In the genomic region with DNA sequence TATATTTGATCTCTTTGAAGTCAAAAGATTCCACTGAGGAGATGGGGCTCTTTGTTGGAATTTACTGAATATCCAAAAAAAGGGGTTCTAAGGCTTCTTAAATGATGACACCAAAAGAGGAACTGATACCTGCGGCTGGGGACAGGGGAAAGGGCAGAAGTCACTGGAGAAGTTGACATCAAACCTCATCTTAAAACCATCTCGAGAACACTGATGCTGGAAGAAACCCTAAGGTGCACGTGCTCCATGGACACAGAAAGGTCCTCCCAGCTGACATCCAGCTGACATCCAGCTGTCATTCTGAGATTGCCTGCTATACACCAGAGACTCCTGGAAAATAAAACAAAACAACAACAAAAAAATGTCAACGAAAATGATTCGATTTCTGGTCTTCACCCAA, we compare ENCODE assay signal across 28 mouse cellular contexts. TPM values are rescaled to one million over a fixed set of nuclear protein-coding genes. Genes with fewer than 3 reads are reported as not detected.
DNase-seq lines count a peak whose midpoint lies in the region; ATAC-seq and TF ChIP-seq lines count a peak whose summit lies in the region.
"Had no signal": no experiment of that assay in that cellular context is flagged by ENCODE, and none has a peak within 500 bp of the region (broad histone marks: within the 10 kb centered on the region; RNA-seq: fewer than 3 reads in every experiment).

No protein-coding gene starts in this region.

- H3K9me3 ChIP-seq in CH12.LX (replicated peaks; ENCODE audit: low read length) = peaks cover 1% of the 10 kb centered on the region
- H3K9me3 ChIP-seq: embryonic facial prominence, embryonic 13.5 days; forebrain, embryonic 10.5 days; forebrain, embryonic 15.5 days; G1E; heart, embryonic 10.5 days; hindbrain, embryonic 13.5 days; limb, embryonic 13.5 days; lung, embryonic 15.5 days; midbrain, embryonic 12.5 days; neural tube, embryonic 15.5 days had no signal

- peak; percentile 30 for DNase-seq in lung, postnatal 36 days
- DNase-seq in lung, postnatal 14 days = no peak
- DNase-seq in CH12.LX (ENCODE audit: extremely low read depth) = peak; percentile 82
- DNase-seq in cerebellum, adult 11-12 months = no peak
- DNase-seq in left cerebral cortex, postnatal 14 days (ENCODE audit: low spot score in 2 of 2) = no peak
- DNase-seq in cerebellum, adult 11 months = no peak
- DNase-seq: adrenal gland, postnatal 10 days; cerebellum, adult 9-11 months; gastrocnemius, adult 2 months; heart, postnatal 4 days; kidney, postnatal 14 days; right cerebral cortex, postnatal 14 days; thymus, adult 18-20 months had no signal

- H3K4me1 ChIP-seq in CH12.LX (ENCODE audit: control insufficient read depth in 1 of 2, insufficient read depth in 2 of 2) = peaks cover 0 to 18% of the 10 kb centered on the region in 2 experiments; a peak in 3 of 4 replicates
- H3K4me1 ChIP-seq: forebrain, embryonic 15.5 days; neural tube, embryonic 15.5 days had no signal

- H3K4me3 ChIP-seq in CH12.LX (replicated peaks in 1 of 3; ENCODE audit: low read depth in 2 of 3, low read length in 2 of 3, poor library complexity in 1 of 3) = no peak overlapping the region
- H3K4me3 ChIP-seq: embryonic facial prominence, embryonic 13.5 days; forebrain, embryonic 10.5 days; forebrain, embryonic 15.5 days; gastrocnemius, adult 2 months; heart, embryonic 10.5 days; hindbrain, embryonic 13.5 days; limb, embryonic 13.5 days; lung, embryonic 15.5 days; midbrain, embryonic 12.5 days; neural tube, embryonic 15.5 days had no signal

- no peak overlapping the region for H3K27ac ChIP-seq in CH12.LX (ENCODE audit: insufficient read depth, low read depth)
- H3K27ac ChIP-seq: embryonic facial prominence, embryonic 13.5 days; forebrain, embryonic 10.5 days; forebrain, embryonic 15.5 days; gastrocnemius, adult 2 months; heart, embryonic 10.5 days; hindbrain, embryonic 13.5 days; limb, embryonic 13.5 days; lung, embryonic 15.5 days; midbrain, embryonic 12.5 days; neural tube, embryonic 15.5 days; stomach, postnatal 0 days had no signal

- no peak for TF ChIP-seq RAD21 in CH12.LX (IDR thresholded peaks at IDR 0.05; ENCODE audit: low read depth, low read length)

- peak overlapping the region; percentile 59 for H3K4me2 ChIP-seq in CH12.LX (ENCODE audit: insufficient read depth, low read depth, poor library complexity, severe bottlenecking)
- H3K4me2 ChIP-seq: embryonic facial prominence, embryonic 13.5 days; forebrain, embryonic 15.5 days; hindbrain, embryonic 13.5 days; limb, embryonic 13.5 days; liver, embryonic 11.5 days; lung, embryonic 15.5 days; midbrain, embryonic 12.5 days; neural tube, embryonic 15.5 days had no signal

- TF ChIP-seq CTCF in CH12.LX (conservative IDR thresholded peaks at IDR 0.05 in 1 of 2, IDR thresholded peaks at IDR 0.05 in 1 of 2; ENCODE audit: low read depth in 2 of 2, low read length in 2 of 2) = no peak

- peak; percentile 94 for ATAC-seq in megakaryocyte, adult 5-6 weeks (ENCODE audit: poor library complexity, severe bottlenecking)
- ATAC-seq: forebrain, embryonic 15.5 days; intestine, embryonic 16.5 days; Patski had no signal

- no peaks in the 10 kb centered on the region for H3K36me3 ChIP-seq in CH12.LX (replicated peaks in 1 of 2; ENCODE audit: control insufficient read depth in 1 of 2, insufficient read depth in 1 of 2, low read length in 1 of 2)
- H3K36me3 ChIP-seq: embryonic facial prominence, embryonic 13.5 days; forebrain, embryonic 10.5 days; forebrain, embryonic 15.5 days; G1E; heart, embryonic 10.5 days; hindbrain, embryonic 13.5 days; limb, embryonic 13.5 days; lung, embryonic 15.5 days; midbrain, embryonic 12.5 days; neural tube, embryonic 15.5 days had no signal

- H3K27me3 ChIP-seq in CH12.LX (replicated peaks) = no peaks in the 10 kb centered on the region
- H3K27me3 ChIP-seq: embryonic facial prominence, embryonic 13.5 days; forebrain, embryonic 15.5 days; hindbrain, embryonic 13.5 days; lung, embryonic 15.5 days; midbrain, embryonic 12.5 days; neural tube, embryonic 15.5 days had no signal

- intact Hi-C loops in left cerebral cortex, postnatal 14 days (cut with DNase I) = no loop called here

- H3K79me2 ChIP-seq in CH12.LX (replicated peaks; ENCODE audit: control insufficient read depth, extremely low read depth, insufficient read depth, poor library complexity, severe bottlenecking) = no peaks in the 10 kb centered on the region

- in situ Hi-C loops in CH12.LX (cut with MboI; ENCODE audit: low pct_ligation_motif_present, low pct_unique_long_range_greater_than_20kb, low sequenced_read_pairs) = no loop called here

- H3K9ac ChIP-seq in CH12.LX (ENCODE audit: insufficient read depth, low read depth) = no peak overlapping the region
- H3K9ac ChIP-seq: embryonic facial prominence, embryonic 13.5 days; forebrain, embryonic 15.5 days; hindbrain, embryonic 13.5 days; limb, embryonic 13.5 days; lung, embryonic 15.5 days; midbrain, embryonic 12.5 days; neural tube, embryonic 15.5 days had no signal

- TF ChIP-seq EP300 in CH12.LX (IDR thresholded peaks at IDR 0.05; ENCODE audit: low read length) = peak; percentile 94

- dilution Hi-C loops in CH12.LX (cut with MboI; ENCODE audit: extremely low pct_ligation_motif_present, extremely low pct_unique_long_range_greater_than_20kb, low sequenced_read_pairs) = no loop called here

- TF ChIP-seq POLR2A in CH12.LX (IDR thresholded peaks at IDR 0.05; ENCODE audit: low read depth, low read length) = no peak

TF ChIP-seq in CH12.LX, 34 proteins besides CTCF, POLR2A, EP300 and RAD21:
- peak; percentile 89 for TF ChIP-seq ETS1 (conservative IDR thresholded peaks at IDR 0.05; ENCODE audit: low read depth, low read length)
- no peak for TF ChIP-seq HCFC1 (IDR thresholded peaks at IDR 0.05; ENCODE audit: low read depth, low read length)
- TF ChIP-seq MAX (IDR thresholded peaks at IDR 0.05; ENCODE audit: low read length) = peak; percentile 89
- TF ChIP-seq GABPA (IDR thresholded peaks at IDR 0.05; ENCODE audit: insufficient replicate concordance, low read depth, low read length) = no peak
- peak; percentile 76 for TF ChIP-seq CHD2 (IDR thresholded peaks at IDR 0.05; ENCODE audit: low read length)
- peak; percentile 96 for TF ChIP-seq BHLHE40 (IDR thresholded peaks at IDR 0.05; ENCODE audit: low read depth, low read length)
- TF ChIP-seq POLR2AphosphoS2 (IDR thresholded peaks at IDR 0.05; ENCODE audit: low read depth, low read length) = no peak
- TF ChIP-seq MYC (IDR thresholded peaks at IDR 0.05; ENCODE audit: low read depth, low read length) = peak; percentile 85
- 0 out of 2 replicates have a peak, but pooled peaks have one; percentile 48 for TF ChIP-seq MEF2A (IDR thresholded peaks at IDR 0.05; ENCODE audit: borderline replicate concordance, low read depth, low read length)
- no peak for TF ChIP-seq SMC3 (IDR thresholded peaks at IDR 0.05; ENCODE audit: low read depth, low read length)
- TF ChIP-seq RCOR1 (conservative IDR thresholded peaks at IDR 0.05; ENCODE audit: low read depth, low read length) = peak; percentile 87
- TF ChIP-seq JUND (conservative IDR thresholded peaks at IDR 0.05; ENCODE audit: low read depth, low read length) = peak; percentile 30; the same call in 1 of the 2 replicates
- peak; percentile 44; the same call in 1 of the 2 replicates for TF ChIP-seq MXI1 (IDR thresholded peaks at IDR 0.05; ENCODE audit: low read depth, low read length)
- TF ChIP-seq SIN3A (IDR thresholded peaks at IDR 0.05; ENCODE audit: low read length) = peak; percentile 76
- peak; percentile 11; the same call in 1 of the 2 replicates for TF ChIP-seq JUN (IDR thresholded peaks at IDR 0.05; ENCODE audit: insufficient read depth, low read depth, low read length)
- peak; percentile 98 for TF ChIP-seq IRF4 (IDR thresholded peaks at IDR 0.05; ENCODE audit: low read depth, low read length)

RNA-seq across cellular contexts. Expression of a gene that starts 19.9 kb away (rescaled TPM):
- total RNA-seq in CH12.LX (2012; rRNA removed) (1.5 and 1.9 TPM in 2 replicates), CH12.LX (2014; rRNA removed) (1.9 and 2.1 TPM in 2 replicates)
- polyA plus RNA-seq in CH12.LX (2012; ENCODE audit: insufficient read length, low read depth) = 1.7 and 1.9 TPM in 2 replicates
- 29.6 and 30.8 TPM in 2 replicates for total RNA-seq in megakaryocyte, adult 5-6 weeks (2015)
- total RNA-seq in megakaryocyte, adult 5-6 weeks (2017) = 39.2 and 47.4 TPM in 2 replicates
- 100 to 1,000 TPM; 110 to 123 TPM for total RNA-seq in left cerebral cortex, postnatal 14 days (2021)

Comparison
In these comparisons a context has a peak if more than half of its experiments do, and no peak if none do; other contexts are left out.
1. DNase-seq: peak in lung, postnatal 36 days (single experiment) and CH12.LX (single experiment); none in lung, postnatal 14 days (single experiment), cerebellum, adult 11-12 months (single experiment), left cerebral cortex, postnatal 14 days (0 of 2) and cerebellum, adult 11 months (single experiment).
2. RNA of a gene that starts 19.9 kb away (total RNA-seq): 110 to 123 TPM in left cerebral cortex, postnatal 14 days and 29.6 to 47.4 TPM in megakaryocyte, adult 5-6 weeks; 1.5 to 2.1 TPM in CH12.LX; every median in the first group is over 4 times any median in the second.